Mouse (Mus musculus) intestine, embryonic 16.5 days (tissue): ENCODE results near the gene Gatb. TPM values are rescaled to one million over a fixed set of nuclear protein-coding genes. Genes with fewer than 3 reads are reported as not detected.

Experiments
- ATAC-seq: fragments of 200-750 bp; cut with Nextera tagmentation; 2 replicates; pipeline ENCODE4 v1.8.0; 2017; ENCODE audit warnings: moderate TSS enrichment, moderate library complexity
- H3K27ac ChIP-seq: fragments of 300-500 bp; sonication (generic); 2 replicates; pipeline ENCODE4 v1.5.1; 2014; ENCODE audit warnings: mild to moderate bottlenecking, low read length
- H3K27me3 ChIP-seq: fragments of 300-500 bp; sonication (generic); replicated peaks from 2 replicates; pipeline ENCODE4 v1.6.1; 2014; ENCODE audit warnings: low read length, control low read depth, mixed read lengths; ENCODE audit not compliant: control insufficient read depth, insufficient read depth
- H3K36me3 ChIP-seq: fragments of 300-500 bp; sonication (generic); 2 replicates; pipeline ENCODE4 v1.6.1; 2014; ENCODE audit warnings: low read length, control low read depth; ENCODE audit not compliant: control insufficient read depth, insufficient read depth
- H3K4me1 ChIP-seq: fragments of 300-500 bp; sonication (generic); 2 replicates; pipeline ENCODE4 v1.6.1; 2014; ENCODE audit warnings: low read length, control low read depth, mixed read lengths; ENCODE audit not compliant: control insufficient read depth, insufficient read depth
- H3K4me2 ChIP-seq: fragments of 300-500 bp; sonication (generic); 2 replicates; pipeline ENCODE4 v1.6.1; 2014; ENCODE audit warnings: low read depth, low read length, control low read depth
- H3K4me3 ChIP-seq: fragments of 300-500 bp; sonication (generic); 2 replicates; pipeline ENCODE4 v1.5.1; 2014; ENCODE audit warnings: mild to moderate bottlenecking, low read length
- H3K9ac ChIP-seq: fragments of 300-500 bp; sonication (generic); 2 replicates; pipeline ENCODE4 v1.6.1; 2014; ENCODE audit warnings: low read depth, low read length
- H3K9me3 ChIP-seq: fragments of 300-500 bp; sonication (generic); 2 replicates; pipeline ENCODE4 v1.6.1; 2016; ENCODE audit warnings: low read length, control low read depth; ENCODE audit not compliant: control insufficient read depth
- WGBS: fragments of 180-500 bp; shearing (Covaris S2); extraction: QIAGEN DNeasy Blood & Tissue Kit; methylation state at CpG from one replicate; pipeline ENCODE4 v1.1.7; 2014; 5-methylcytosine and 5-hydroxymethylcytosine counted together
- polyA plus RNA-seq: library from polyadenylated mRNA; unstranded; fragments of >200 nt; fragmentation: Nextera tagmentation; extraction: Ambion mirVana; gene quantifications from 2 replicates; pipeline ENCODE4 v1.2.1, GENCODE M21; 2015

Gene Gatb
- polyA plus RNA-seq, 1 experiment from 2014 or later = 37.8 TPM

- H3K4me2 ChIP-seq = no peak overlapping the region
- no peaks in the 10 kb centered on the region for H3K27me3 ChIP-seq
- no peaks in the 10 kb centered on the region for H3K9me3 ChIP-seq
- ATAC-seq = no peak
- WGBS = 79% methylated on average over 5 of the region's 5 CpGs
- H3K36me3 ChIP-seq = no peaks in the 10 kb centered on the region
- H3K27ac ChIP-seq = no peak overlapping the region
- H3K9ac ChIP-seq = no peak overlapping the region
- H3K4me3 ChIP-seq = no peak overlapping the region
- H3K4me1 ChIP-seq = 0 out of 2 replicates have a peak, but pooled peaks cover 5% of the 10 kb centered on the region
These were observed 63.0 kb downstream of the Gatb start for GRCm38 (mm10) chr3:85636716-85637447.

DNA sequence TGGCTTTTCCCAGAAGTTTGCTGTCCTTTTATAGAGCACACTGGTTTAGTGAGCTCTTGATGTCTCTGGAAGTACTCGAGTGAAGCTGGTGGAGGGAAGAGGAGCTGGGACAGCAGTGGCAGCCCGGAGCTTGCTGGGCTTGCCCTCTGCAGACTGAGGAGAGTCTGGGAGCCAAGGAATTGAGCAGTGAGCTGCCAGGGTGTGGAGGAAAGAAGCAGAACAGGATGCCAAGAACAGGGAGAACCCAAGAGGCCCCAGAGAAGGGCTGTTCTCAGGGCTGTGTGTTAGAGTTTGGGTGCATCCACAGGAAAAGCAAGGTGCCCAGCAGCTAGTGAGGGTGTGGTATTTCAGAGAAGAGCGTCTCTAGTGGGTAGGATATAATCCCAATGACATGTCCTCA, 67.8 kb downstream of the Gatb start:
- H3K4me3 ChIP-seq = no peak overlapping the region
- H3K4me2 ChIP-seq = no peak overlapping the region
- no peak overlapping the region for H3K27ac ChIP-seq
- H3K9ac ChIP-seq = no peak overlapping the region
- H3K27me3 ChIP-seq = no peaks in the 10 kb centered on the region
- no peaks in the 10 kb centered on the region for H3K9me3 ChIP-seq
- H3K36me3 ChIP-seq = no peaks in the 10 kb centered on the region
- 82% methylated on average over 3 of the region's 3 CpGs for WGBS
- ATAC-seq = no peak
- H3K4me1 ChIP-seq = no peaks in the 10 kb centered on the region

GRCm38 (mm10) chr3:85644814-85645213, 70.9 kb downstream of the Gatb start:
- Histone ChIP-seq H3K27ac (no peak overlapping the region), H3K36me3 (no peaks in the 10 kb centered on the region; the same call in 1 of the 2 replicates), H3K4me2 (no peak overlapping the region), H3K9me3 (no peaks in the 10 kb centered on the region), H3K4me3 (no peak overlapping the region), H3K4me1 (no peaks in the 10 kb centered on the region), H3K27me3 (no peaks in the 10 kb centered on the region), H3K9ac (no peak overlapping the region)
- 94% methylated on average over 3 of the region's 3 CpGs for WGBS
- no peak for ATAC-seq

DNA sequence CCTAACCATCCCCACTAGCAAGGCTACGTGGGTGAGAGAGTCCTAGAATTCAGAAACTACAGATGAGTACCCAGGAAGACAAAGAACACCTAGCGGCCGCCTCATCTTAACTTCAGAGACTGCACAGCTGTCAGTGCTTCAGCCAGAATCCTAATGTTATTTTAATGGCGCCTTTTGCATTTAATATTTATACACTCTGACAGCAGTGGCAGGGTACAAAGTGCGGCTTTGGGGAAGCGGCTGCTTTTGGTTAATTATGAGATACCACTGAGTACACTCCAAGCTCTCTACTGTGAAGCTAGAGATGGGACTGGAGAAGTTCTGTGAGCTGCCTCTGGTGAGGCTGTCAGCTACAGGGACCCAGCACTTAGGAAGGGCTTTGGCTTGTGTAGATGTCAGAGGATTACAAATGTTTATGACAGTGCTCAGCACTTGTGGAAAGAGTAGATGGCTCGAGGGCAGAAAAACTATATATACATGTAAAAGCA, 71.6 kb downstream of the Gatb start:
- Histone ChIP-seq H3K9ac (no peak overlapping the region), H3K4me1 (no peaks in the 10 kb centered on the region), H3K9me3 (no peaks in the 10 kb centered on the region), H3K36me3 (no peaks in the 10 kb centered on the region; the same call in 1 of the 2 replicates), H3K4me2 (no peak overlapping the region), H3K27ac (no peak overlapping the region), H3K4me3 (no peak overlapping the region), H3K27me3 (no peaks in the 10 kb centered on the region)
- no peak for ATAC-seq
- WGBS = 63% methylated on average over 7 of the region's 7 CpGs

DNA sequence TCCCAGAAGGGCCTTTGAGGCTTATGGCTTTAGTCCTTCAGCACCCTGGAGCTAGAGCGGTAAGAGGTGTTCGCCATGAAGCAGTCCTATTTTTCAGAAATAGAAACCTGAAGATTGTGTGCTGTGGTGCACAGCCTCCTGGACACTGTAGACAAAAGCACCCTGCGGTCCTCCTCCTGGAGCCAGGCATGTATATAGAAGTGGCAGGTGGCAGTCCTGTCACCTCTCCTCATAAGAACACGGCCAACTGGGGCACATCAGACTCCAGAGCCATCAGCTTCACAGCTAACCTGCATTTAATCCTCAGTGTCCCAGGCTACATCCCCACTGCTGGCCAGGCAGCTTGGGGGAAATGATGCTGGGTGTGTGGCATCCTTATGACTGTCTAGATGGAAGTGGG, 75.3 kb downstream of the Gatb start:
- no peak overlapping the region for H3K27ac ChIP-seq
- peaks cover 3% of the 10 kb centered on the region; the same call in 1 of the 2 replicates for H3K36me3 ChIP-seq
- H3K9ac ChIP-seq = no peak overlapping the region
- H3K4me1 ChIP-seq = no peaks in the 10 kb centered on the region
- WGBS = 91% methylated on average over 4 of the region's 4 CpGs
- H3K9me3 ChIP-seq = no peaks in the 10 kb centered on the region
- no peak overlapping the region for H3K4me2 ChIP-seq
- H3K27me3 ChIP-seq = no peaks in the 10 kb centered on the region
- H3K4me3 ChIP-seq = no peak overlapping the region
- no peak for ATAC-seq

GRCm38 (mm10) chr3:85652727-85653665, 79.1 kb downstream of the Gatb start:
- 71% methylated on average over 4 of the region's 4 CpGs for WGBS
- Histone ChIP-seq H3K9ac (no peak overlapping the region), H3K4me3 (no peak overlapping the region), H3K27ac (no peak overlapping the region), H3K9me3 (no peaks in the 10 kb centered on the region), H3K27me3 (no peaks in the 10 kb centered on the region), H3K4me2 (no peak overlapping the region), H3K4me1 (no peaks in the 10 kb centered on the region), H3K36me3 (peaks cover 3% of the 10 kb centered on the region; the same call in 1 of the 2 replicates)
- no peak for ATAC-seq

DNA sequence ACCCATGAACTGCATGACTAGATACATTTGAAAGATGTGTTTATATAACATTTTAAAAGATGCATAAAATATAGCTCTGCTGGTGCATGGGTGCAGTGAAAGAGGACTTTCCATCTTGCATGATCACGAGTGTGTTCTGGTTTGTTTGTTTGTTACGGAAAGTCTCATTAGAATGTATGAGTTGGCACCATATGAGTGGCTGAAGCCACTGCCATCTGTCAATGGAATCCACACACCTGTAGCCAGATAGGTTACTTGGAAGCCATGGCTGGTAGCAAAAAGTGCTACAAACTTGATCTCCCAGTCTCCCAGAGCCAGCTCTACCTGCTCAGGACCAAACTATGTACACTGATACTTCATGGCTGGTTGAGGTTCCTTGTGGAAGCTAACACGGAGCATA, 81.6 kb downstream of the Gatb start:
- no peak overlapping the region for H3K27ac ChIP-seq
- no peak overlapping the region for H3K9ac ChIP-seq
- no peak for ATAC-seq
- H3K36me3 ChIP-seq = peaks cover 3% of the 10 kb centered on the region; the same call in 1 of the 2 replicates
- no peak overlapping the region for H3K4me3 ChIP-seq
- 90% methylated on average over 3 of the region's 3 CpGs for WGBS
- H3K9me3 ChIP-seq = no peaks in the 10 kb centered on the region
- H3K4me1 ChIP-seq = no peaks in the 10 kb centered on the region
- no peak overlapping the region for H3K4me2 ChIP-seq
- no peaks in the 10 kb centered on the region for H3K27me3 ChIP-seq

- WGBS = 77% methylated on average over 7 of the region's 7 CpGs
- Histone ChIP-seq H3K9me3 (no peaks in the 10 kb centered on the region), H3K27me3 (no peaks in the 10 kb centered on the region), H3K36me3 (no peaks in the 10 kb centered on the region), H3K27ac (no peak overlapping the region), H3K4me3 (no peak overlapping the region), H3K4me1 (no peaks in the 10 kb centered on the region), H3K9ac (no peak overlapping the region), H3K4me2 (no peak overlapping the region)
- ATAC-seq = no peak
These were observed 85.8 kb downstream of the Gatb start for GRCm38 (mm10) chr3:85659681-85660080.
